ENCODE assay signal across 8 mouse cellular contexts in the genomic region with DNA sequence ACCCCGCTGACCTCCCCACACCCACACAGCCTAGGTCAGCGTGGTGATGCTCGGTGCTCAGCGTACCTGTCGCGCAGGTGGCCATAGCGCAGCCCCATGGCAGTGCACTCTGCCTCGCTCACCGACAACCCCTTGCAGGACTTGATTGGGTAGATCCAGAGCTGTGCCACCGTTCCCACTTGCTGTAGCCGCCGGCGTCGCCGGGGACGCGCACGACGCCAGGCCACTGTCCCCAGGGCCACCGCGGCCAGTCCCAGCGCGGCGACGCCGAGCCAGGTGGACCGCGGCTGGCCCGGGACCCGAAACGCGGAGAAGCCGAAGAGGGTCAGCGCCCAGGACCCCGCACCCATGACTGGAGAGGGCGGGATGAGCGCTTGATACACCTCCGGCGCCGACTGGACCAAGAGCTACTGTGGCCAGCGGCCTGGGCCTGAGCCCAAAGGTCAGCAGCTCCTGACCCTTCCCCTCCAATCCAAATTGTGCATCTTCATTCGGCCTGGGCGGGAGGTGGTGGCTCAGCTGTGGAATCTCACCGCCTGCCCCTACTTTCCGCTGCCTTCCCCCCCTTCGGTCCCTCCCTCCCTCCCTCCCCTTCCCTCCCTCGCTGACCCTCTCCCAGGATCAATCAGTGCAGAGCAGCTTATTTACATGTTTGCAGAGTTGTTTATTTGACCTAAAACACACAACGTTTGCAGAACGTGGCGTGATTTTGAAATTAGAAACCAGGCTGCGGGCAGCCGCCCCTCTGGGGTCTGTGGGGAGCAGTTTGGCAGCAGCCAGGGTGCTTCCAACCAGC. TPM values are rescaled to one million over a fixed set of nuclear protein-coding genes. Genes with fewer than 3 reads are reported as not detected.
DNase-seq lines count a peak whose midpoint lies in the region; ATAC-seq and TF ChIP-seq lines count a peak whose summit lies in the region.

Marc1 (minus strand) TSS at position 534 of the 796 bp plus-strand sequence.

- peak within 1 kb of the TSS; percentile 72 for H3K4me2 ChIP-seq in neural tube, embryonic 12.5 days (replicated peaks)

- no peaks in the 10 kb centered on the region for H3K36me3 ChIP-seq in neural tube, embryonic 12.5 days

- intact Hi-C loops in left cerebral cortex, adult 2 months (cut with DNase I): no loop called here

- peak; percentile 53; the same call in 1 of the 2 replicates for ATAC-seq in neural tube, embryonic 12.5 days (ENCODE audit: low FRiP score, low read depth)
- no peak for ATAC-seq in granulocyte monocyte progenitor cell, adult 5-6 weeks (replicated peaks; ENCODE audit: poor library complexity, severe bottlenecking)
- ATAC-seq in monocyte, adult 5-6 weeks (replicated peaks; ENCODE audit: insufficient number of reproducible peaks, low FRiP score, low TSS enrichment, poor library complexity, severe bottlenecking): no peak

- no peak for DNase-seq in left cerebral cortex, adult 2 months (ENCODE audit: extremely low spot score in 1 of 2, low spot score in 2 of 2)
- DNase-seq in left cerebral cortex, adult 18-20 months (ENCODE audit: low spot score in 2 of 2): no peak
- no peak for DNase-seq in gonadal fat pad, adult 2 months (ENCODE audit: low read depth)
- peak; percentile 73 to 77 for DNase-seq in kidney, postnatal 36 days
- no peak for DNase-seq in frontal cortex, postnatal 25 days (ENCODE audit: low spot score in 2 of 2)

- 8% methylated on average over 52 of the region's 52 CpGs for WGBS in neural tube, embryonic 12.5 days

- peak within 1 kb of the TSS; percentile 53; the same call in 1 of the 2 replicates for H3K9ac ChIP-seq in neural tube, embryonic 12.5 days

- no peaks in the 10 kb centered on the region for H3K9me3 ChIP-seq in neural tube, embryonic 12.5 days

- H3K27me3 ChIP-seq in neural tube, embryonic 12.5 days (replicated peaks): peaks cover 18% of the 10 kb centered on the region

- peaks cover 7% of the 10 kb centered on the region for H3K4me1 ChIP-seq in neural tube, embryonic 12.5 days

- peak within 1 kb of the TSS; percentile 32 for H3K4me3 ChIP-seq in left cerebral cortex, adult 2 months
- H3K4me3 ChIP-seq in neural tube, embryonic 12.5 days: peak within 1 kb of the TSS; percentile 32

- no peak for TF ChIP-seq CTCF in left cerebral cortex, adult 2 months (IDR thresholded peaks at IDR 0.05)

- H3K27ac ChIP-seq in left cerebral cortex, adult 2 months: no peak within 1 kb of the TSS
- no peak within 1 kb of the TSS for H3K27ac ChIP-seq in neural tube, embryonic 12.5 days

RNA-seq across cellular contexts. Expression of gene Marc1, which starts in this region (rescaled TPM):
- total RNA-seq in left cerebral cortex, adult 2 months (2021): under 1 TPM in 1 of 2 experiments, not detected in 1; 0.26 TPM
- under 1 TPM in 1 of 2 experiments, not detected in 1; 0.16 TPM for total RNA-seq in left cerebral cortex, adult 18-20 months (2021)
- 7.9 and 38.4 TPM in 2 replicates for polyA plus RNA-seq in gonadal fat pad, adult 2 months (2012; rRNA removed)
- 0.25 and 0.32 TPM in 2 replicates for polyA plus RNA-seq in neural tube, embryonic 12.5 days (2016; fragmentation: Nextera tagmentation; extraction: Ambion mirVana)
- total RNA-seq in granulocyte monocyte progenitor cell, adult 5-6 weeks (2014; fragmentation: Nextera tagmentation): not detected in 2 replicates
- total RNA-seq in granulocyte monocyte progenitor cell, adult 5-6 weeks (2017): 0.26 TPM in 1 of 2 replicates, not detected in the other
- total RNA-seq in monocyte, adult 5-6 weeks (2017): not detected in 3 replicates

Comparison
In these comparisons a context has a peak if more than half of its experiments do, and no peak if none do; other contexts are left out.
1. Peak in ATAC-seq, H3K4me3 ChIP-seq, H3K9ac ChIP-seq and H3K4me2 ChIP-seq in neural tube, embryonic 12.5 days; RNA of the gene not detected or under 1 TPM.
2. DNase-seq: peak in kidney, postnatal 36 days (2 of 2); none in left cerebral cortex, adult 2 months (0 of 2), left cerebral cortex, adult 18-20 months (0 of 2), gonadal fat pad, adult 2 months (single experiment) and frontal cortex, postnatal 25 days (0 of 2).